Mouse (Mus musculus): Measurements from ENCODE around the gene Gm45753.
"Not testable (repeated sequence)": the region's sequence is repeated elsewhere in the genome, so short reads cannot be mapped to it uniquely, and the experiment has no call there.

Gene Gm45753

GRCm38 (mm10) chr8:45308366-45308765, at the start of gene Gm45753:
TSS of gene Gm45753 (minus strand) at chr8:45308466.
- DNase-seq (ENCODE audit: low spot score in 2 of 2): no peak

- no peak for DNase-seq (ENCODE audit: low spot score in 2 of 2)
Observed at GRCm38 (mm10) chr8:45355809-45356208, 47.5 kb upstream of the Gm45753 start.

DNA sequence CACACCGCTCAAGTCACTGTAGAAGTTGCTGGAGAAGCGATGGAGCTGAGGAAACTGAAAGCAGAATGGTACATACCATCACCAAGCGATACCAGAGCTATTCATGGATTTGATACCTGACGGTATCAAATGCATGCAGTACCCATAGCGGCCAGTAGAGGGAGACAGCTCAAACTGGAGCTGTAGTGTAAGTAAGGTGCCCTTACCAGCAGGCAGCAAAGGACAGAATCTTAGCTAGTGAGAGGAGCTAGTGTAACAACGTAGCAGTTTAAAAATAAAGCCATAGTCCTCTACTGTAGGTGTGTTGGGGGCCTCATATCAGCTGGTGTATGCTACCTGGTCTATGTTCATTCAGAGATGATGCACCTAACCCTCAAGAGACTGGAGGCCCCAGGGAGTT, 36.8 kb upstream of the Gm45753 start:
- peak; percentile 20 to 68 for DNase-seq (ENCODE audit: low spot score in 2 of 2)

DNA sequence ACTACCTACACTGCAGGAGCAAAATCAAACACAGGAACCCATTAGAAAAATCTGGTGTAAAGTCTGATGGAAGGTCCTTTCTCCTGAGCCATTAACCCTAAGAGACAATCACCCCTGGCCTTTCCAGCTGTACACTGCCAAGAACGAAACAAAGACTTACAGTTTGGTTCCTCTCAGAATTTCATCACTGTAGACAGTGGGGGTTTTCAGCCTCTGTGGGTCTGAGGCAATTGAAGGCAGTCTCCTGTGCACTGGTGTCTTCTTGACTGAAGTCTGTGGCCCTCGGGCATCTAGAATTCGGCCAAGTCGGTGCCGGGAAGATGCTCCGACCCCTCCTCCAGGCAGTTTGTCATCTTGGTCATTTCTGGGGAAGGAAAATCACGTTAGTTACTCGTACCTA, 36.0 kb upstream of the Gm45753 start:
- DNase-seq (ENCODE audit: low spot score in 2 of 2): no peak

GRCm38 (mm10) chr8:45341630-45342628, 33.7 kb upstream of the Gm45753 start:
- DNase-seq (ENCODE audit: low spot score in 2 of 2): no peak

DNA sequence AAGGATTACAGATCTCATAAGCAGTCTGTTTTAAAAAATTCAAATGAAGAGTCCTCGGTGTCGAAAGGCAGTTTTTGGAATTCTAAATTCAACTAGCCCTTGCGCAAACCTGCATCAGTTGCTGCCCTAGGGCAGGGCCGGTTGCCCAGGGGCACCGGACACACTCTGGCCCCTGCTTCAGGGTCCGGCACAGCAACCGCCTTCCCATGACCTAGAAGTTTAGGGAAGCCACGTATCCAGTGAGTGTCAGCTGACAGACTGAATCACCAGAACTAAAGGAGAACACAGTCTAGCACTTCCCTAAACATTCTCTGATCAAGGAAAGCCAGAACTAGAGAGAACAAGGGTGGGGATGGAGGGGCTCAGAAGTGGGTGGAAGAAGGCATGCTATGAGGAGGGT, 25.2 kb upstream of the Gm45753 start:
- no peak for DNase-seq (ENCODE audit: low spot score in 2 of 2)

DNA sequence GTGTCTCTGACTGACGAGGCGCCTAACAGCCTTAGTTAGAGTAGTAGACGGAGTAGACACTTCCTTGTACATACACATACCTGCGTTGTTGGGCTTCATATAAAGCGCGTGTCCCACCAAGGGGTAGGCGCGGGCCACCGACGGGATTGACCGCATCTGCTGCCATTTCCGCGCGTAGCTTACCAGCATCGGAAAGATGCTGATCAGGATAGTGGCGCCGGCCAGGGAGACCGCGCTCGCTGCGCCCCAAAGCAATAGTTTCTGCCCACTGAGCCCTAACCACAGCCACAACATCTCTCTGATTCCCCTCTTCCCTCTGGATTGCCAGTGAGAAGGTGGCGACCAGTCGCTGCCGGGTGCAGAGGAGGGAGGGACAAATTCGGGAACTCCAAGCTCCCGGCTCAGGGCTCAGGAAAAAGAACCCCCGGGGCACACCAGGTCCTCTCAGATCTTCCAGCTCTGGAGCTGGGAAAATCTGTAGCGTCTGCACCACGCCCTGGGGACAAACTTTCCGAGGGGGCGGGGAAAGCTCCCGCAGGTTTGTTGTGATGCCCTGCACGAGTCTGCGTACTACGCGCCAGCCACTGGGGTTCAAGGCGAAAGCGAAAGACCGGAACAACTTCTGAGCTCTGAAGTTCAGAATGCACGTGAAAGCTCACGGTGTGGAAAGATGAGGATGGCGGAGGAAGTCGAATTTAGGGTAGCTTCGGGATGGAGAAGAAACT, 24.6 kb upstream of the Gm45753 start, which contains the start of gene Cyp4v3:
TSS of gene Cyp4v3 (minus strand) at position 532 of the 725 bp plus-strand sequence.
- peak; percentile 23 to 66 for DNase-seq (ENCODE audit: low spot score in 2 of 2)

GRCm38 (mm10) chr8:45330856-45331255, 22.6 kb upstream of the Gm45753 start:
- DNase-seq (ENCODE audit: low spot score in 2 of 2): no peak

GRCm38 (mm10) chr8:45329206-45329980, 21.1 kb upstream of the Gm45753 start:
- DNase-seq (ENCODE audit: low spot score in 2 of 2): no peak

GRCm38 (mm10) chr8:45327076-45327475, 18.8 kb upstream of the Gm45753 start:
- DNase-seq (ENCODE audit: low spot score in 2 of 2): not testable (repeated sequence)

DNA sequence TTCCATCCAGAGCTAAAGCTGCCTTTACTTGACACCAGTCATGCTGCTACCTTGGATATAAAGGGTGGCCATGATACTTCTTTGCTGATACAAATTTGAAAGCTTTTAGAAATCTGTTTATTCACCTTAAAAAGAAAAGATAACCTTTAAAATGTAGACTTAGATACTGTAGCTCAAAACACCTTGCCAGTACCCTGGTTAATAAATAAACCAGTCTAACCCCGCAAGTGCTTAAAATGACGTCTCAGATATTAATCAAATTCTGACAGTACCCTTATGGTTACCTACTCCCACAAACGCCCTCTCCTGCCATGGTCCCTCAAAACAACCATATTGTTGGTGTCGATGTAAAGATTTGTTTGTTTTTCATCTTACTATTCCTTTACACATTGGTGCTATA, 15.9 kb upstream of the Gm45753 start:
- no peak for DNase-seq (ENCODE audit: low spot score in 2 of 2)

DNA sequence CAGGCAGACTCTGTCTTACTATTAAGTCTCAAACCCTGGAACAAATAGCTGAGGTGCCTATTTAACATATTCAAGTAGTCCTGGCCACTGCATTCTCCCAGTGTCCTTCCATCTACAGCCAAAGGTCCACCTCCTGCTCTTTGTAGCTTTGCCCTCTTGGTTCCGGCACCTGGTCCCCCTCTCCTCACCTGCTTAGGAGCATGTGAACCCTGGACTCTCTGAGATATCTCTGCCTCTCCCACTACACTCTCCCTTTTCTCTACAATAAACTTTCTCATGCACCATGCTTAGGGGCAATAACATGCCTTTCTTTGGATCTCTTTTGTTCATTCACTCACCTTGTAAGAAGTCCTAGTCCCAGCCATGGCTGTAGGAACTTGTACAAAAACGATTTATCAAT, 13.1 kb upstream of the Gm45753 start:
- DNase-seq (ENCODE audit: low spot score in 2 of 2): no peak

DNA sequence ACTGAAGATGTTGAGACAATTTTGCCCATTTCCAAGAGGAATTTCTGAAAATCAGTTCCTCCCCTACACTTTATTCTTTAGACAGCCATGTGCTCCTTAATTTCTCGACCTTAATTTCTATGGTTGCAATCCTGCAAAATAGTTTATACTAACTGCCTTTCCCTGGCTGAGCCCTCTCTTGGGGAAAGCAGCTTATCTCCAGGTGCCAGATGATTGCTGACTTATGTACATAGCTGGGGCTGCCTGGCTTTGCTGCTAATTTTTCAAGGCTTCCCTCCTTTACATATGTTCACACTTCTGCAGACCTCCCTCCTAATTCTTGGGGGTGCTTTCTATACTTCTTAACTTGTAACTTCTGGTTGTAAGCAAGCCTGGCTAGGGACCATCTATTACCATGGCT, 12.7 kb upstream of the Gm45753 start:
- DNase-seq (ENCODE audit: low spot score in 2 of 2): no peak

DNA sequence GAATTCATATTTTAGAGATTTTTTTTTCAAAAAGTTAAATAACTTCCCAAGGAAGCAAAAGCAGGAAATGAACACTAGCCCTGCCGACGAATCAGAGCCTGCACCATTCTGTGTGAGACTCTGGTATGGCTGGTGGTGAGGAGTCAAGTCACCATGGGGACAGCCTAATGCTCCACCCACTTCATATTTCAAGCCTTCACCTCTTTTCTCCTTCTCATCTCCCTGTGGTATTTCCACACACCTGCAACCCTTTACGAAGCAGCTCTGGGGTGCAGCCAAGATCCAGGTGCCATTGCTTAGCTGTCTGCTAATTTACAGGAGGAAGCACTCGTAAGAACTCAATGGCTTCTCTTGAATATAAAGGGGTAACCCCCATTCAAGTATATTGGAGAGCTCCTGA, 2.7 kb upstream of the Gm45753 start:
- DNase-seq (ENCODE audit: low spot score in 2 of 2): no peak

- DNase-seq (ENCODE audit: low spot score in 2 of 2): no peak
Observed at GRCm38 (mm10) chr8:45305479-45305878, 2.8 kb downstream of the Gm45753 start.

GRCm38 (mm10) chr8:45304354-45304753, 3.9 kb downstream of the Gm45753 start:
- no peak for DNase-seq (ENCODE audit: low spot score in 2 of 2)

- DNase-seq (ENCODE audit: low spot score in 2 of 2): no peak
Observed at GRCm38 (mm10) chr8:45302390-45302789, 5.9 kb downstream of the Gm45753 start.

- DNase-seq (ENCODE audit: low spot score in 2 of 2): no peak
Observed at GRCm38 (mm10) chr8:45295276-45295675, 13.0 kb downstream of the Gm45753 start.

DNA sequence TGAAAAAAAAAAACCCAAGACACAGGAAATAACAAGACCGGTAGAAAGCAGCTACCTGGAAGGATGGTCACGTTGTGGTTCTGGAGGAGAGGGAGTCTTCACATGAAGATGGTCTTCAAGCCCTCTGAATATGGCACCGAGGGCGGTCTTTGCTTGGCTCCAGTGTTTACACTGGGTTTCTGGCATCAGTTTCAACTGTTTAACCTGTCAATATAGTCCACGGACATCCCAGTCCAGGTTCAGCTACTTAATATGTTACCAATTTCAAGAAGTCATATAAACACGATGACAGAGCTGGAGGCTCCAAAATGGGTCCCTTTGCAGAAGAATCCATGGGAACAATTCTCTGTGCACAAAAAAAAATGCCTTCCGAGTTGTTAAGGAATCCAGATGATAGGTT, 13.6 kb downstream of the Gm45753 start, which contains the start of gene Klkb1:
TSS of gene Klkb1 (minus strand) at position 173 of the 400 bp plus-strand sequence.
- no peak for DNase-seq (ENCODE audit: low spot score in 2 of 2)

DNA sequence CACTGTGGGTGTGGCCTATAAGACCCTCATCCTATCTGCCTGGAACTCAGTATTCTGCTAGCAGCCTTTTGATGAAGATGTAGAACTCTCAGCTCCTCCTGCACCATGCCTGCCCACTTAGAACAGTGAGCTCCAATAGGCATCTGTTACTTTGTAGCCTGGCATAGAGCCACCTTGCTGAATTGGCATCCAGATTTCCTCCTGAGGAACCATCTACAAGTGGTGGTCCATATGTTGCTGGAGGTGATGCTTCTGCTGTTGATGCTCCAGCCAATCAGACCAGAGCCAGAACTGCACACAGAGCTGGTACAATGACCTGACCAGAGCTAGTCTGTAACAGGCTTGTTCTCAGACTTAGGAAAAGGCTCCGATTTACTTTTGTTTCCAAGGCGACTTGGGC, 16.5 kb downstream of the Gm45753 start:
- no peak for DNase-seq (ENCODE audit: low spot score in 2 of 2)

GRCm38 (mm10) chr8:45281630-45282029, 26.6 kb downstream of the Gm45753 start:
- DNase-seq (ENCODE audit: low spot score in 2 of 2): no peak

DNA sequence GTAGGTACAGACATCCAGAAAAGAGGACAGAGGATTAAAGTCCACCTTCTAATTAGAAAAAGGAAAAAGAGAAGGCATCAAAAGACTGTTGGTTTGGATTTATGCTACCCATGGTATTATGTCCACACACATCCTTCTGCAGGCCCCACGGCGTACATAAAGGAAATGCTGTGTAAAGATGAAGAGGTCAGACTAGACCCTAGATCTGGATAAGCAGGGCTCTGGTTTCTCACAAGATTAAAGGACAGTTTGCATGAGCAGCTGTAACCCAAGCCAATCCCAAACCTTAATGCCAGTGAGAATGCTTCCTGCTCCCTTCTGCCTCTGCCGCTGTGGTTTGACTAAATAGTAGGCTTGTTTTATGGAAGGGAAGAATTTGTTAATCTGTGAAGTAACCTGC, 30.8 kb downstream of the Gm45753 start:
- no peak for DNase-seq (ENCODE audit: low spot score in 2 of 2)

Data from spleen, postnatal 10 days (tissue).